Mouse (Mus musculus): ENCODE results near the gene Itpr3. TPM values are rescaled to one million over a fixed set of nuclear protein-coding genes. Genes with fewer than 3 reads are reported as not detected.

Gene Itpr3
- total RNA-seq, 2 experiments from 2014 or later, result 3.0 to 3.4 TPM

DNA sequence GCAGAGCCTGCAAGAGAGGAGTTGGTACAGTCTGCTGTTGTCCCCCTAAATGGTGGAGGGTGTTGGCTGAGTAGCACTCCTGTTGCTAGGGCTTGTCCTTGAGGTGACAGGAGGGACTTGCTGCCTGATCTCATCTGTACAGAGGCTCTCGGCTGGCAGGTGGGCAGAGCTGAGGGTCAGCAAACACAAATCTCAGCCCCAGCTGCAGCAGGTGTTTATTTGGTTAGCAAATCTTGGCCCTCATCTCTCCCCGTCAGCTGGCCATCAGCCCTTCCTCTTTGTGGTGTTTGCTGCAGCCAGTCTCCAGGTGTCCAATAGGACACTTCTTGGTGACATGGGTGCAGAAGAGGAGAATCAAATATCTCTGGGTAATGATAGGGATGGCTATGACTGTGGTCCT, 7.1 kb downstream of the Itpr3 start:
- ATAC-seq (replicated peaks; ENCODE audit: low FRiP score, low TSS enrichment, poor library complexity, severe bottlenecking), result no peak

DNA sequence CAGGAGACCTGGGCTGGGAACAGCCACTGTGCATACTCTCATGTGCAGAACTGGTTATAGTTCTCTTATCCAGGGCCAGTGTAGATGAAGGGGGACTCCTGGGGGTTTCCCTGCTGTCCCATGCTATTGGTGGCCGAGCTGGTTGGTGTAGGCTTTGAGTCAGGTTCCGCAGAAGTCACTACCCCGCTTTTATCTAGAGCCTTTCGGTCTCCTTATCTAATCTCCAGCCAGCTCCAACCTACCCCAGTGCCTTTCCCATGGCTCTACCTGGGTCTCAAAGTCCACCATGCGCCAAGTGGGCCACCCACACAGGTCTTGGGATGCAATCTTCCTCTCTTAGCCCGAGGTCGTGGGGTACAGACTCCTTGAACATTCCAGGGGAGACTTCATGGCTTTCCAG, 9.0 kb downstream of the Itpr3 start:
- ATAC-seq (replicated peaks; ENCODE audit: low FRiP score, low TSS enrichment, poor library complexity, severe bottlenecking), result no peak

- no peak for ATAC-seq (replicated peaks; ENCODE audit: low FRiP score, low TSS enrichment, poor library complexity, severe bottlenecking)
These were observed 12.0 kb downstream of the Itpr3 start for GRCm38 (mm10) chr17:27069071-27069470.

DNA sequence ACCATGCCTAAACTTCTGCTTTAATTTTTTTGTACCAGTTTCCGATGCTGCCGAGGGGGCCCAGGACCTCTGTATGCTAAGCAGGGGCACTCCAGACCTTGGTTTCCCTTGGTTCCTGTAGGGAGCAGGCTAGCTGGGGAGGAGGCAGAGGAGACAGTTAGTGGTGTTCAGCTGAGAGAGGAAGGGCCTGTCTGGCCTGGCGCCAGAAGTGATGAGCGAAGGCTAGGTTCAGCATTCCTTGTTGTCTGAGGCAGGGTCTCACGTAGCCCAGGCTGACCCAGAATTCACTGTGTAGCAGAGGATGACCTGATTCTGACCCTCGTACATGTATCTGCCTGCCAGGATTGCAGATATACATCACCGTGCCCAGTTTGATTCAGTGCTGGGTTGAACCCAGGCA, 13.8 kb downstream of the Itpr3 start:
- ATAC-seq (replicated peaks; ENCODE audit: low FRiP score, low TSS enrichment, poor library complexity, severe bottlenecking), result no peak

- ATAC-seq (replicated peaks; ENCODE audit: low FRiP score, low TSS enrichment, poor library complexity, severe bottlenecking), result 0 out of 2 replicates have a peak, but pooled peaks have one; percentile 36
These were observed 14.5 kb downstream of the Itpr3 start for GRCm38 (mm10) chr17:27071630-27072029.

GRCm38 (mm10) chr17:27072363-27072762, 15.3 kb downstream of the Itpr3 start:
- ATAC-seq (replicated peaks; ENCODE audit: low FRiP score, low TSS enrichment, poor library complexity, severe bottlenecking), result no peak

GRCm38 (mm10) chr17:27073126-27073525, 16.0 kb downstream of the Itpr3 start:
- no peak for ATAC-seq (replicated peaks; ENCODE audit: low FRiP score, low TSS enrichment, poor library complexity, severe bottlenecking)

- no peak for ATAC-seq (replicated peaks; ENCODE audit: low FRiP score, low TSS enrichment, poor library complexity, severe bottlenecking)
These were observed 16.7 kb downstream of the Itpr3 start for GRCm38 (mm10) chr17:27073778-27074177.

DNA sequence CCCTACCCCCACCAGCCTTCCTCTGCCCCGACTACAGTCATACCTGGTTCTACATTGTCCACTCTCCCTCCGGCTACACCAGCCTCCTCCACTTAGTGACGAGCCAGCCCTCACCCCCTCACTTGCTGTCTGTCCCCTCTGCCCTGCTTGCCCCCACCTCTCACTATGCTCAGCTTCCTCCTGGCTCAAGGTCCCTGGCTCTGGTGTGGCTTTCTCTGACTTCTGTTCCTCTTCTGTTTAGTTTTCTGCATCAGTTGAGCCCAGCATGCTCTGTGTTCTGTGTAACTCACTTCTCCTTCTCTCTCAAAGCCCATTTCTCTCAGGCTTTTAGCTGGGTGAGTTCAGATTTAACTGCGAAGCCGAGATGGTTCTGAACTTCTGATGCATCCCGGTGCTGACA, 17.1 kb downstream of the Itpr3 start:
- ATAC-seq (replicated peaks; ENCODE audit: low FRiP score, low TSS enrichment, poor library complexity, severe bottlenecking), result no peak

- ATAC-seq (replicated peaks; ENCODE audit: low FRiP score, low TSS enrichment, poor library complexity, severe bottlenecking), result no peak
These were observed 18.0 kb downstream of the Itpr3 start for GRCm38 (mm10) chr17:27074849-27075745.

DNA sequence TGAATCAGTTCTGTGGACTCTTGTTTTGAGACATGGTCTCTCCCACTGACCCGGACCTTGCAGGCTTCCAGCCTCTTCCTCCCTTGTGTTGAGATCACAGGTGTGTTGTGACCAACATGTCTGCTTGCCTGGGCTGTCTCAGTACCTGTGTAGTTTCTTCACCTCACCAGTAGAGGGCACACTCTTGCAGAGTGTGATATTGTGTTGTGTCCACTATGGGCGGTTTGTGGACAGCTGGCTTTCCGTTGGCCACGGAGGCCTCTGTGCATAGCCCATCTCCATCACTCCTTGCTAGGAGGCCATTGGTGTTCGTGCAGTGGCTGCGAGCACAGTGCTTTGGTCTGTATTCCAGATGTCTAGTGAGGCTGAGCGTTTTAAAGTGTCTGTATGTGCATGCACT, 20.0 kb downstream of the Itpr3 start:
- no peak for ATAC-seq (replicated peaks; ENCODE audit: low FRiP score, low TSS enrichment, poor library complexity, severe bottlenecking)

DNA sequence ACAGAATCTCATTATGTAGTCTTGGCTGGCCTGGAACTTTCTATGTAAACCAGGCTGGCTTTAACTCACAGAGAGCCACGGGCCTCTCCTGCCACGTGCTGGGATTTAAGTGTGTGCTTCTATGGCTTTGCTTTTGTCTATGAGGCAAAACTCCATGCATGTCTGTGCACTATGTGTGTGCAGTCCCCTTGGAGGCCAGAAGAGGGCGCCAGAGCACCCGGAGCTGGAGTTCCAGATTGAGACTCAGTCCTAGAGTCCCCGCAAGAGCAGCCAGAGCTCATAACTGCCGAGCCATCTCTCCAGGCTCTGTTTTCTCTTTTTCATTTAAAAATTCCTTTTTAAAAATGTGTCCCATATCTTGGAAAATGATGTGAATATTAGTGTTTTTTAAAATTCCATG, 20.8 kb downstream of the Itpr3 start:
- ATAC-seq (replicated peaks; ENCODE audit: low FRiP score, low TSS enrichment, poor library complexity, severe bottlenecking), result no peak

GRCm38 (mm10) chr17:27078499-27078898, 21.4 kb downstream of the Itpr3 start:
- no peak for ATAC-seq (replicated peaks; ENCODE audit: low FRiP score, low TSS enrichment, poor library complexity, severe bottlenecking)

GRCm38 (mm10) chr17:27081868-27082267, 24.8 kb downstream of the Itpr3 start:
- no peak for ATAC-seq (replicated peaks; ENCODE audit: low FRiP score, low TSS enrichment, poor library complexity, severe bottlenecking)

DNA sequence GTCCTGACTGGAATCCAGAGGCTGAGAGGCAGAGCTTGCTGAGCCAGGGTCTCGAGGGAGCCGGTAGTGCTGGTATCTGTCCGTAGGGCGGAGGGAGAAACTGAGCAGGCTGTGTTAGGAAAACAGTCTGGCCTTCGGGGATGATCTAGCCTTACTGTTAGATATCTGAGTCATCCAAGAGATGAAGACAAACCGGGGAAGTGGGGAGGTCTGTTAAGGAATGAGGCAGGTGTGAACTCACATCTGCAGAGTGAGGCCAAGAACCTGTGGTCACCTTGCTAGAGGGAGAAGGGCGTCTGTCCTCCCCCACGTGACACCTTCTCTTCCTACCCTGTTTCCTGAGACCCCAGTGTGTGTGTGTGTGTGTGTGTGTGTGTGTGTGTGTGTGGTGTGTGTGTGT, 25.7 kb downstream of the Itpr3 start:
- no peak for ATAC-seq (replicated peaks; ENCODE audit: low FRiP score, low TSS enrichment, poor library complexity, severe bottlenecking)

DNA sequence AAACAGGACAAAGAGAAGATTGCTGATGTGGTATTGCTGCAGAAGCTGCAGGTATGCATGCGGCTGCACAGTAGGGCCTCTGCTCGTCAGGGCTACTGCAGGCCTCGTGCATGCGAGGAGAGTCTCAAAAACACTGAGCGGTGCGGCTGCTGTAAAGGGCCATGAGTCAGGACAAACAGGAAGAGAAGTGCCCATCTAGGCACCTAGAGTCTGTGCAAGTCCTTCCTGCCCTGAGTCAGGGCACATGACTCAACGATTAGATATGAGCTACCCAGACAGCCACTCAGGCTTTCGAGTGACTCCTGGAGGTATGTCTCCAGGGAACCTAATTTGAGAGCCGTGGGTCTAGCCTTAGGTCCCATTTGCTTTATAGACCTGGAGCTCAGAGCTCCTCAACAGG, 26.5 kb downstream of the Itpr3 start:
- ATAC-seq (replicated peaks; ENCODE audit: low FRiP score, low TSS enrichment, poor library complexity, severe bottlenecking), result no peak; the same call in 1 of the 2 replicates

- no peak for ATAC-seq (replicated peaks; ENCODE audit: low FRiP score, low TSS enrichment, poor library complexity, severe bottlenecking)
These were observed 28.6 kb downstream of the Itpr3 start for GRCm38 (mm10) chr17:27085676-27086075.

DNA sequence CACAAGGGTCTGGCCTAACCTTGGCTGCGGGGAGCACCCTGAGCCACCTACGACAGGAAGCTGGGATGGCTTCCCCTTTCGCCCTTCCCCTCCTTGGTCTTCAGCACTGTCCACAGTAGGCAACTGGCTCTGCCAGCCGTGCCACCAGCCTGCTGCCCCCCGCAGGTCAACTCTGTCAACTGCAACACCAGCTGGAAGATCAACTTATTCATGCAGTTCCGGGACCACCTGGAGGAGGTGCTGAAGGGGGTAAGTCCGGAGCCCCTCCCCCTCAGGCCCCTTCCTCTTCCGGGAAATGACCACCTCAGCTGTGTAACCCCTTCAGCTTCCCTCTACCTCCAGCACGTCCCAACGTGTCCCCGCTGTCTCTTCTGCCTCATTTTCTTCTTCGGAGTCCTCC, 30.3 kb downstream of the Itpr3 start:
- 0 out of 2 replicates have a peak, but pooled peaks have one; percentile 43 for ATAC-seq (replicated peaks; ENCODE audit: low FRiP score, low TSS enrichment, poor library complexity, severe bottlenecking)

DNA sequence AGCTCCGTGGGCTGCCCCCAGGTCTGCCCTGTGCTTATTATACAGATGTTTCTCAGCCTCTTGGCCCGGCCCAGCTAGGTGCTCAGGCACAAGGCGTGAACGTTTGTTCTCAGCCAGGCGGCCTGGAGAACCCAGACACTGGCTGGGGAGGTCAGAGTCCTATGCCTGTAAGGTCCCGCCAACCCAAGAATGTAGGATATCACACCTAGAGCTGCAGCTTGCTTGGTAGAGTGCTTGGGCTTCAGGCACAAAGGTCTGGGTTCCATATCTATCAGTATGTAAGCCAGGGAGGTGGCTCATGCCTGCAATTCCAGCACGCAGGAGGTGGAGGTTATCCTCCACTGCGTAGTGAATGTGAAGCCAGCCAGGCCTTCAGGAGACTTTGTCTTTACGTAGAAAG, 33.0 kb downstream of the Itpr3 start:
- no peak for ATAC-seq (replicated peaks; ENCODE audit: low FRiP score, low TSS enrichment, poor library complexity, severe bottlenecking)

- no peak for ATAC-seq (replicated peaks; ENCODE audit: low FRiP score, low TSS enrichment, poor library complexity, severe bottlenecking)
These were observed 38.6 kb downstream of the Itpr3 start for GRCm38 (mm10) chr17:27095690-27096089.

DNA sequence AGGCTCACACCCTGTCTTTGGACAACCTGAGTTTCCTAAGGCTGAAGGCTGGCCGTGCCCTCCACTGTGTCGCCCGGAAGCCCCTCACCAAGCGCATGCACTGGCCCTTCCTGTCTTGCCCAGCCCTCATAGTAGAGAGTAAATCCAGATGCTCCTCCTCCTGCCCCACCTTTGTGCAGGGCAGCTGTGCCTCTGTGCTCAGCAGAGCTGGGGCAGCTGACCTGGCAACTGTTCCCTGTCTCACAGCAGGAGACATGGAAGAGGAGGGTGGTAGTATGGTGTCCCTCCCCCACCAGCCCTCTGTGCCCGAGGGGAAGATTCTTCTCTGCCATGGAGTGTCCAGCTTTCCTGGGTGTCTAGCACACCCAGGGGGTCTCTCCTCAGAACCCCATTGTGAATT, 44.6 kb downstream of the Itpr3 start:
- ATAC-seq (replicated peaks; ENCODE audit: low FRiP score, low TSS enrichment, poor library complexity, severe bottlenecking), result no peak

All from megakaryocyte-erythroid progenitor cell, adult 5-6 weeks (primary cell).